Mouse (Mus musculus): ENCODE measurements around the gene Higd1c.

GRCm38 (mm10) chr15:100402798-100403197, 38.5 kb downstream of the Higd1c start:
- no peak for TF ChIP-seq CTCF (IDR thresholded peaks at IDR 0.05; ENCODE audit: low read depth)
- no peak for TF ChIP-seq EP300 (optimal IDR thresholded peaks at IDR 0.05)

Data from stomach, postnatal 0 days (tissue).